Mouse (Mus musculus): ENCODE measurements around the gene Myo1d. TPM values are rescaled to one million over a fixed set of nuclear protein-coding genes. Genes with fewer than 3 reads are reported as not detected.
A peak's percentile ranks its signal among the peaks of the same experiment; 100 is the strongest.

Myo1d gene
- total RNA-seq, 2 experiments from 2014 or later: 4.2 to 6.2 TPM

- no peak for ATAC-seq (ENCODE audit: poor library complexity, severe bottlenecking)
Measured at GRCm38 (mm10) chr11:80622233-80623037, 157.4 kb downstream of the Myo1d start.

GRCm38 (mm10) chr11:80614949-80615725 is 164.7 kb downstream of the Myo1d start:
- ATAC-seq (ENCODE audit: poor library complexity, severe bottlenecking): no peak

GRCm38 (mm10) chr11:80614418-80614817 is 165.4 kb downstream of the Myo1d start:
- no peak for ATAC-seq (ENCODE audit: poor library complexity, severe bottlenecking)

- ATAC-seq (ENCODE audit: poor library complexity, severe bottlenecking): no peak
Measured at GRCm38 (mm10) chr11:80613534-80613933, 166.3 kb downstream of the Myo1d start.

GRCm38 (mm10) chr11:80602707-80603441 is 177.0 kb downstream of the Myo1d start:
- ATAC-seq (ENCODE audit: poor library complexity, severe bottlenecking): peak; percentile 38; the same call in 1 of the 2 replicates

GRCm38 (mm10) chr11:80602041-80602458 is 177.8 kb downstream of the Myo1d start:
- ATAC-seq (ENCODE audit: poor library complexity, severe bottlenecking): peak; percentile 59; the same call in 1 of the 2 replicates

GRCm38 (mm10) chr11:80601040-80601864 is 178.6 kb downstream of the Myo1d start:
- ATAC-seq (ENCODE audit: poor library complexity, severe bottlenecking): no peak

GRCm38 (mm10) chr11:80595482-80595881 is 184.3 kb downstream of the Myo1d start:
- no peak for ATAC-seq (ENCODE audit: poor library complexity, severe bottlenecking)

- ATAC-seq (ENCODE audit: poor library complexity, severe bottlenecking): no peak
Measured at GRCm38 (mm10) chr11:80589387-80589786, 190.4 kb downstream of the Myo1d start.

GRCm38 (mm10) chr11:80585761-80586160 is 194.1 kb downstream of the Myo1d start:
- ATAC-seq (ENCODE audit: poor library complexity, severe bottlenecking): no peak

- no peak for ATAC-seq (ENCODE audit: poor library complexity, severe bottlenecking)
Measured at GRCm38 (mm10) chr11:80585211-80585610, 194.6 kb downstream of the Myo1d start.

- ATAC-seq (ENCODE audit: poor library complexity, severe bottlenecking): no peak
Measured at GRCm38 (mm10) chr11:80580494-80580893, 199.3 kb downstream of the Myo1d start.

- no peak for ATAC-seq (ENCODE audit: poor library complexity, severe bottlenecking)
Measured at GRCm38 (mm10) chr11:80577747-80578640, 201.8 kb downstream of the Myo1d start.

GRCm38 (mm10) chr11:80575794-80576193 is 204.0 kb downstream of the Myo1d start:
- no peak for ATAC-seq (ENCODE audit: poor library complexity, severe bottlenecking)

- ATAC-seq (ENCODE audit: poor library complexity, severe bottlenecking): no peak
Measured at GRCm38 (mm10) chr11:80566286-80566685, 213.5 kb downstream of the Myo1d start.

GRCm38 (mm10) chr11:80564975-80565965 is 214.6 kb downstream of the Myo1d start:
- no peak for ATAC-seq (ENCODE audit: poor library complexity, severe bottlenecking)

- peak; percentile 71 for ATAC-seq (ENCODE audit: poor library complexity, severe bottlenecking)
Measured at GRCm38 (mm10) chr11:80562479-80562878, 217.3 kb downstream of the Myo1d start.

GRCm38 (mm10) chr11:80560770-80561169 is 219.1 kb downstream of the Myo1d start:
- no peak for ATAC-seq (ENCODE audit: poor library complexity, severe bottlenecking)
